8 mouse cellular contexts compared by ENCODE assay signal in genomic region chr9:108807674-108808073, GRCm38 (mm10). TPM values are rescaled to one million over a fixed set of nuclear protein-coding genes. Genes with fewer than 3 reads are reported as not detected.
DNase-seq lines count a peak whose midpoint lies in the region; ATAC-seq and TF ChIP-seq lines count a peak whose summit lies in the region.

No protein-coding gene starts in this region.

- no peak overlapping the region for H3K9ac ChIP-seq in forebrain, embryonic 16.5 days (replicated peaks; ENCODE audit: low read depth, low read length)
- peak overlapping the region; percentile 75 for H3K9ac ChIP-seq in liver, embryonic 13.5 days

- no peak for TF ChIP-seq CTCF in spleen, adult 2 months (IDR thresholded peaks at IDR 0.05; ENCODE audit: extremely low read depth, insufficient read depth, insufficient read length, insufficient replicate concordance)

- no peak for TF ChIP-seq POLR2A in spleen, adult 2 months (IDR thresholded peaks at IDR 0.05; ENCODE audit: low read depth, low read length)

- H3K9me3 ChIP-seq in forebrain, embryonic 10.5 days = no peaks in the 10 kb centered on the region
- H3K9me3 ChIP-seq in forebrain, embryonic 16.5 days (ENCODE audit: control insufficient read depth, low read length) = no peaks in the 10 kb centered on the region
- no peaks in the 10 kb centered on the region for H3K9me3 ChIP-seq in liver, embryonic 13.5 days (replicated peaks)

- 78% methylated on average over 5 of the region's 5 CpGs for WGBS in forebrain, embryonic 10.5 days
- 72% methylated on average over 5 of the region's 5 CpGs for WGBS in forebrain, embryonic 16.5 days
- WGBS in spleen, adult 2 months = 69% methylated on average over 5 of the region's 5 CpGs
- WGBS in liver, embryonic 13.5 days (ENCODE audit: insufficient replicate concordance) = 37% methylated on average over 5 of the region's 5 CpGs

- no peak overlapping the region for H3K4me2 ChIP-seq in forebrain, embryonic 16.5 days (ENCODE audit: low read length)
- H3K4me2 ChIP-seq in liver, embryonic 13.5 days = peak overlapping the region; percentile 99

- ATAC-seq in forebrain, embryonic 16.5 days = no peak; the same call in 1 of the 2 replicates
- ATAC-seq in liver, embryonic 13.5 days (ENCODE audit: low read depth) = peak; percentile 79

- H3K36me3 ChIP-seq in forebrain, embryonic 10.5 days (replicated peaks) = peaks cover 74% of the 10 kb centered on the region
- H3K36me3 ChIP-seq in forebrain, embryonic 16.5 days (ENCODE audit: control insufficient read depth, insufficient read depth) = peaks cover 35% of the 10 kb centered on the region
- peaks cover 26% of the 10 kb centered on the region for H3K36me3 ChIP-seq in spleen, adult 2 months (ENCODE audit: control insufficient read depth, insufficient read depth, low read length)
- peaks cover 58% of the 10 kb centered on the region for H3K36me3 ChIP-seq in liver, embryonic 13.5 days

- H3K27ac ChIP-seq in forebrain, embryonic 10.5 days = peak overlapping the region; percentile 87; the same call in 1 of the 2 replicates
- H3K27ac ChIP-seq in forebrain, embryonic 16.5 days (ENCODE audit: low read length) = no peak overlapping the region
- H3K27ac ChIP-seq in spleen, adult 2 months (ENCODE audit: insufficient read depth, low read length) = 0 out of 2 replicates have a peak overlapping the region, but pooled peaks have one; percentile 18
- peak overlapping the region; percentile 96 for H3K27ac ChIP-seq in liver, embryonic 13.5 days

- intact Hi-C loops in left cerebral cortex, postnatal 14 days (cut with DNase I) = loop anchor here (5.0 kb wide), 1 partner anchor 55 kb away; no protein-coding TSS in a partner anchor

- H3K4me1 ChIP-seq in forebrain, embryonic 10.5 days = peaks cover 25% of the 10 kb centered on the region
- peaks cover 17% of the 10 kb centered on the region for H3K4me1 ChIP-seq in forebrain, embryonic 16.5 days (replicated peaks; ENCODE audit: control insufficient read depth, insufficient read depth, low read length)
- H3K4me1 ChIP-seq in spleen, adult 2 months (ENCODE audit: control insufficient read depth, insufficient read depth, insufficient read length) = peaks cover 11% of the 10 kb centered on the region; the same call in 1 of the 2 replicates
- peaks cover 59% of the 10 kb centered on the region for H3K4me1 ChIP-seq in liver, embryonic 13.5 days (replicated peaks)

- peak overlapping the region; percentile 83; the same call in 1 of the 2 replicates for H3K4me3 ChIP-seq in forebrain, embryonic 10.5 days
- no peak overlapping the region for H3K4me3 ChIP-seq in forebrain, embryonic 16.5 days (replicated peaks; ENCODE audit: low read length)
- no peak overlapping the region for H3K4me3 ChIP-seq in spleen, adult 2 months (ENCODE audit: extremely low read depth, insufficient read depth, insufficient read length)
- peak overlapping the region; percentile 77 for H3K4me3 ChIP-seq in liver, embryonic 13.5 days (replicated peaks)

- H3K27me3 ChIP-seq in forebrain, embryonic 10.5 days (ENCODE audit: poor library complexity, severe bottlenecking) = no peaks in the 10 kb centered on the region
- no peaks in the 10 kb centered on the region for H3K27me3 ChIP-seq in forebrain, embryonic 16.5 days (replicated peaks; ENCODE audit: control insufficient read depth, insufficient read depth, low read length)
- H3K27me3 ChIP-seq in spleen, adult 2 months (ENCODE audit: control insufficient read depth, insufficient read depth, low read length) = no peaks in the 10 kb centered on the region
- H3K27me3 ChIP-seq in liver, embryonic 13.5 days = no peaks in the 10 kb centered on the region

- DNase-seq in forebrain, embryonic 10.5 days (ENCODE audit: extremely low spot score, low spot score) = no peak
- no peak for DNase-seq in spleen, adult 2 months (ENCODE audit: low read depth in 1 of 2, low spot score in 2 of 2)
- DNase-seq in spleen, adult 18-20 months = no peak
- DNase-seq in liver, embryonic 13.5 days = peak; percentile 64
- DNase-seq in Muller cell, postnatal 12 days (ENCODE audit: inconsistent ontology term) = no peak
- DNase-seq in urinary bladder, postnatal 25 days (ENCODE audit: low spot score) = no peak
- no peak for DNase-seq in left cerebral cortex, postnatal 14 days (ENCODE audit: low spot score in 2 of 2)

RNA-seq across cellular contexts. Expression of gene Nckipsd, which starts 0.5 kb away (rescaled TPM):
- 14.1 and 18.8 TPM in 2 replicates for polyA plus RNA-seq in forebrain, embryonic 10.5 days (2016; fragmentation: Nextera tagmentation; extraction: Ambion mirVana)
- polyA plus RNA-seq in forebrain, embryonic 16.5 days (2015; fragmentation: Nextera tagmentation; extraction: Ambion mirVana) = 20.5 and 35.1 TPM in 2 replicates
- polyA plus RNA-seq in spleen, adult 2 months (2012; rRNA removed) = 26.4 and 35.1 TPM in 2 replicates
- polyA plus RNA-seq in liver, embryonic 13.5 days (2015; fragmentation: Nextera tagmentation; extraction: Ambion mirVana) = 3.9 and 5.9 TPM in 2 replicates
- 10 to 100 TPM; 39.1 to 44.7 TPM for total RNA-seq in left cerebral cortex, postnatal 14 days (2021)

RNA-seq across cellular contexts. Expression of gene Celsr3, which starts 18.4 kb away (rescaled TPM):
- polyA plus RNA-seq in forebrain, embryonic 10.5 days (2016; fragmentation: Nextera tagmentation; extraction: Ambion mirVana) = 1.5 and 2.1 TPM in 2 replicates
- 18.9 and 22.3 TPM in 2 replicates for polyA plus RNA-seq in forebrain, embryonic 16.5 days (2015; fragmentation: Nextera tagmentation; extraction: Ambion mirVana)
- 0.83 and 1.2 TPM in 2 replicates for polyA plus RNA-seq in spleen, adult 2 months (2012; rRNA removed)
- 0.03 TPM in 2 replicates for polyA plus RNA-seq in liver, embryonic 13.5 days (2015; fragmentation: Nextera tagmentation; extraction: Ambion mirVana)
- total RNA-seq in left cerebral cortex, postnatal 14 days (2021) = 10 to 100 TPM; 50.7 to 55.3 TPM

RNA-seq across cellular contexts. Expression of gene Ip6k2, which starts 24.1 kb away (rescaled TPM):
- polyA plus RNA-seq in forebrain, embryonic 10.5 days (2016; fragmentation: Nextera tagmentation; extraction: Ambion mirVana) = 78.3 and 89.3 TPM in 2 replicates
- polyA plus RNA-seq in forebrain, embryonic 16.5 days (2015; fragmentation: Nextera tagmentation; extraction: Ambion mirVana) = 183 and 224 TPM in 2 replicates
- polyA plus RNA-seq in spleen, adult 2 months (2012; rRNA removed) = 35.9 and 43.2 TPM in 2 replicates
- polyA plus RNA-seq in liver, embryonic 13.5 days (2015; fragmentation: Nextera tagmentation; extraction: Ambion mirVana) = 11.5 and 11.6 TPM in 2 replicates
- total RNA-seq in left cerebral cortex, postnatal 14 days (2021) = 100 to 1,000 TPM; 149 to 153 TPM

RNA-seq across cellular contexts. Expression of gene Slc26a6, which starts 45.4 kb away (rescaled TPM):
- polyA plus RNA-seq in forebrain, embryonic 10.5 days (2016; fragmentation: Nextera tagmentation; extraction: Ambion mirVana) = 11.5 and 11.6 TPM in 2 replicates
- 11.5 and 13.8 TPM in 2 replicates for polyA plus RNA-seq in forebrain, embryonic 16.5 days (2015; fragmentation: Nextera tagmentation; extraction: Ambion mirVana)
- 13.0 and 14.9 TPM in 2 replicates for polyA plus RNA-seq in spleen, adult 2 months (2012; rRNA removed)
- polyA plus RNA-seq in liver, embryonic 13.5 days (2015; fragmentation: Nextera tagmentation; extraction: Ambion mirVana) = 6.7 and 8.6 TPM in 2 replicates
- total RNA-seq in left cerebral cortex, postnatal 14 days (2021) = 10 to 100 TPM; 30.4 to 33.2 TPM

Comparison
In these comparisons a context has a peak if more than half of its experiments do, and no peak if none do; other contexts are left out.
1. H3K4me3 ChIP-seq: peak in forebrain, embryonic 10.5 days (single experiment) and liver, embryonic 13.5 days (single experiment); none in forebrain, embryonic 16.5 days (single experiment) and spleen, adult 2 months (single experiment).